Mouse (Mus musculus) stomach, postnatal 0 days (tissue): ENCODE measurements at regions not wholly inside any gene's neighbourhood (a gene's known extent, or its start where the extent isn't known, plus 50 kb on each side); places are given as distances from the start of the nearest gene placed in this dataset.

Source experiments
- CTCF ChIP-seq: IDR thresholded peaks from 2 replicates; pipeline ENCODE4 v1.5.1; 2016; ENCODE audit warnings: antibody characterized with exemption, low read depth, mild to moderate bottlenecking, moderate library complexity
- EP300 ChIP-seq: optimal IDR thresholded peaks from 2 replicates; pipeline ENCODE3; 2016; ENCODE audit warnings: antibody characterized with exemption

- no peak for TF ChIP-seq CTCF
- no peak for TF ChIP-seq EP300
Observed at GRCm38 (mm10) chr15:70600762-70601489, 3233.4 kb upstream of the Gm6569 start.
